In the genomic region with DNA sequence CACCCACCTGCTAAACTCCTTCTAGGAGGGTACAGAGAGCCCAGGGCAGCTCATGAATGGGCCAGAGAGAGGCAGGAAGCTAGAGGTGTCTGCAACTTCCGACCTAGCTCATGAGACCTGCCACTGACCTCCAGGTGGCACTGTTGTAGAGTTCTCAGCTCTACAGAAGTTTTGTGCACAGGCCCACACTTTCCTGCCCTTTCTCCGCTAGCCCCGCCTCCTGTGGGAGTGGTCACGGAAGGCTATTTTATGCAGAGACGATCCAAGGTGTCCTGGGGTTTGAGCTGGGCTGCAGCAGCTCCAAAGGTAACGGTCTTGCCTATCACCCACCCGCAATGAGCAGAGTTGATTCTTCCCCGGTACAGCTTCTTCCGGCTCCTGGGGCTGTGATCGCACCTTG, we compare ENCODE assay signal across 8 mouse cellular contexts. TPM values are rescaled to one million over a fixed set of nuclear protein-coding genes. Genes with fewer than 3 reads are reported as not detected.
DNase-seq lines count a peak whose midpoint lies in the region; TF ChIP-seq lines count a peak whose summit lies in the region.

No protein-coding gene starts in this region.

- peaks cover 5% of the 10 kb centered on the region; the same call in 1 of the 2 replicates for H3K4me1 ChIP-seq in embryonic facial prominence, embryonic 10.5 days
- H3K4me1 ChIP-seq in lung, adult 2 months (ENCODE audit: control insufficient read depth, insufficient read depth, low read length): no peaks in the 10 kb centered on the region

- H3K4me3 ChIP-seq in embryonic facial prominence, embryonic 10.5 days: peak overlapping the region; percentile 47
- peak overlapping the region; percentile 23 for H3K4me3 ChIP-seq in lung, adult 2 months (replicated peaks; ENCODE audit: extremely low read depth, low read depth, low read length)

- 0 out of 2 replicates have a peak overlapping the region, but pooled peaks have one; percentile 19 for H3K27ac ChIP-seq in embryonic facial prominence, embryonic 10.5 days (replicated peaks)

- peak; percentile 93 for DNase-seq in CD4-positive helper T cell, adult 2 months (ENCODE audit: low read depth, low spot score)
- DNase-seq in NIH3T3 (ENCODE audit: low read depth): peak; percentile 49
- peak; percentile 77 for DNase-seq in embryonic facial prominence, embryonic 10.5 days (ENCODE audit: low spot score)
- DNase-seq in heart, adult 9 months (ENCODE audit: low spot score in 2 of 2): peak; percentile 50 to 63
- DNase-seq in kidney, adult 18-20 months: peak; percentile 87
- peak; percentile 65 for DNase-seq in lung, adult 2 months
- peak; percentile 80 for DNase-seq in ovary, postnatal 36 days (ENCODE audit: low spot score)
- peak; percentile 67 to 72 for DNase-seq in urinary bladder, postnatal 4 days (ENCODE audit: low spot score in 2 of 2)

- no peaks in the 10 kb centered on the region for H3K36me3 ChIP-seq in embryonic facial prominence, embryonic 10.5 days (replicated peaks)

- 11% methylated on average over 10 of the region's 10 CpGs for WGBS in embryonic facial prominence, embryonic 10.5 days
- WGBS in lung, adult 2 months: 6% methylated on average over 10 of the region's 10 CpGs

- TF ChIP-seq POLR2A in lung, adult 2 months (IDR thresholded peaks at IDR 0.05; ENCODE audit: borderline replicate concordance, extremely low read depth, low read depth, low read length): peak; percentile 36; the same call in 1 of the 2 replicates

- peaks cover 13% of the 10 kb centered on the region for H3K27me3 ChIP-seq in embryonic facial prominence, embryonic 10.5 days (replicated peaks; ENCODE audit: low read depth, poor library complexity, severe bottlenecking)

- TF ChIP-seq CTCF in lung, adult 2 months (IDR thresholded peaks at IDR 0.05; ENCODE audit: insufficient read depth, low read length): peak; percentile 72

- no peaks in the 10 kb centered on the region for H3K9me3 ChIP-seq in embryonic facial prominence, embryonic 10.5 days

RNA-seq across cellular contexts. Expression of a gene that starts 20.1 kb away (rescaled TPM):
- polyA plus RNA-seq in embryonic facial prominence, embryonic 10.5 days (2016; fragmentation: Nextera tagmentation; extraction: Ambion mirVana): 141 and 158 TPM in 2 replicates
- polyA plus RNA-seq in lung, adult 2 months (2012; rRNA removed): 30.9 and 32.4 TPM in 2 replicates

RNA-seq across cellular contexts. Expression of a gene that starts 20.1 kb away (rescaled TPM):
- 17.5 and 17.7 TPM in 2 replicates for polyA plus RNA-seq in embryonic facial prominence, embryonic 10.5 days (2016; fragmentation: Nextera tagmentation; extraction: Ambion mirVana)
- 28.1 and 34.0 TPM in 2 replicates for polyA plus RNA-seq in lung, adult 2 months (2012; rRNA removed)

RNA-seq across cellular contexts. Expression of a gene that starts 21.8 kb away (rescaled TPM):
- 180 and 187 TPM in 2 replicates for polyA plus RNA-seq in embryonic facial prominence, embryonic 10.5 days (2016; fragmentation: Nextera tagmentation; extraction: Ambion mirVana)
- polyA plus RNA-seq in lung, adult 2 months (2012; rRNA removed): 12.4 and 17.9 TPM in 2 replicates

RNA-seq across cellular contexts. Expression of a gene that starts 21.8 kb away (rescaled TPM):
- 30.3 and 33.1 TPM in 2 replicates for polyA plus RNA-seq in embryonic facial prominence, embryonic 10.5 days (2016; fragmentation: Nextera tagmentation; extraction: Ambion mirVana)
- 38.3 and 42.7 TPM in 2 replicates for polyA plus RNA-seq in lung, adult 2 months (2012; rRNA removed)

RNA-seq across cellular contexts. Expression of a gene that starts 21.8 kb away (rescaled TPM):
- 60.5 and 64.9 TPM in 2 replicates for polyA plus RNA-seq in embryonic facial prominence, embryonic 10.5 days (2016; fragmentation: Nextera tagmentation; extraction: Ambion mirVana)
- polyA plus RNA-seq in lung, adult 2 months (2012; rRNA removed): 163 and 183 TPM in 2 replicates

Comparison
In these comparisons a context has a peak if more than half of its experiments do, and no peak if none do; other contexts are left out.
1. Peak in every context shown above with its lines: DNase-seq, H3K4me3 ChIP-seq and H3K27ac ChIP-seq.